Mouse (Mus musculus) liver, embryonic 16.5 days (tissue): ENCODE measurements around the gene Atp1a2. TPM values are rescaled to one million over a fixed set of nuclear protein-coding genes. Genes with fewer than 3 reads are reported as not detected.

ENCODE experiments used
- ATAC-seq: fragments of 200-750 bp; cut with Nextera tagmentation; 2 replicates; pipeline ENCODE4 v1.8.0; 2017; ENCODE audit warnings: low read depth, mild to moderate bottlenecking, moderate number of reproducible peaks, moderate library complexity
- H3K27ac ChIP-seq: fragments of 300-500 bp; sonication (generic); 2 replicates; pipeline ENCODE4 v1.5.1; 2014; ENCODE audit warnings: mild to moderate bottlenecking, low read length
- H3K27me3 ChIP-seq: fragments of 300-500 bp; sonication (generic); 2 replicates; pipeline ENCODE4 v1.6.1; 2014; ENCODE audit warnings: low read depth, low read length, mixed read lengths; ENCODE audit not compliant: control insufficient read depth, insufficient read depth
- H3K36me3 ChIP-seq: fragments of 300-500 bp; sonication (generic); 2 replicates; pipeline ENCODE4 v1.6.1; 2014; ENCODE audit warnings: mild to moderate bottlenecking; ENCODE audit not compliant: control insufficient read depth, insufficient read depth
- H3K4me1 ChIP-seq: fragments of 300-500 bp; sonication (generic); 2 replicates; pipeline ENCODE4 v1.6.1; 2014; ENCODE audit warnings: low read depth, low read length, mixed read lengths; ENCODE audit not compliant: control insufficient read depth
- H3K4me2 ChIP-seq: fragments of 300-500 bp; sonication (generic); 2 replicates; pipeline ENCODE4 v1.6.1; 2014; ENCODE audit warnings: low read depth, low read length, mixed read lengths
- H3K4me3 ChIP-seq: fragments of 300-500 bp; sonication (generic); 2 replicates; pipeline ENCODE4 v1.5.1; 2014; ENCODE audit warnings: low read depth, mild to moderate bottlenecking, low read length
- H3K9ac ChIP-seq: fragments of 300-500 bp; sonication (generic); 2 replicates; pipeline ENCODE4 v1.6.1; 2014; ENCODE audit warnings: low read depth, low read length
- H3K9me3 ChIP-seq: fragments of 300-500 bp; sonication (generic); replicated peaks from 2 replicates; pipeline ENCODE4 v1.6.1; 2016; ENCODE audit warnings: low read length; ENCODE audit not compliant: control insufficient read depth
- WGBS: fragments of 180-500 bp; shearing (Covaris S2); extraction: QIAGEN DNeasy Blood & Tissue Kit; methylation state at CpG from one replicate; pipeline ENCODE4 v1.1.7; 2014; ENCODE audit not compliant: insufficient replicate concordance; 5-methylcytosine and 5-hydroxymethylcytosine counted together
- polyA plus RNA-seq: library from polyadenylated mRNA; unstranded; fragments of >200 nt; fragmentation: Nextera tagmentation; extraction: Ambion mirVana; gene quantifications from 2 replicates; pipeline ENCODE4 v1.2.1, GENCODE M21; 2015

Atp1a2 gene
- polyA plus RNA-seq, 1 experiment from 2014 or later = 0.52 TPM

DNA sequence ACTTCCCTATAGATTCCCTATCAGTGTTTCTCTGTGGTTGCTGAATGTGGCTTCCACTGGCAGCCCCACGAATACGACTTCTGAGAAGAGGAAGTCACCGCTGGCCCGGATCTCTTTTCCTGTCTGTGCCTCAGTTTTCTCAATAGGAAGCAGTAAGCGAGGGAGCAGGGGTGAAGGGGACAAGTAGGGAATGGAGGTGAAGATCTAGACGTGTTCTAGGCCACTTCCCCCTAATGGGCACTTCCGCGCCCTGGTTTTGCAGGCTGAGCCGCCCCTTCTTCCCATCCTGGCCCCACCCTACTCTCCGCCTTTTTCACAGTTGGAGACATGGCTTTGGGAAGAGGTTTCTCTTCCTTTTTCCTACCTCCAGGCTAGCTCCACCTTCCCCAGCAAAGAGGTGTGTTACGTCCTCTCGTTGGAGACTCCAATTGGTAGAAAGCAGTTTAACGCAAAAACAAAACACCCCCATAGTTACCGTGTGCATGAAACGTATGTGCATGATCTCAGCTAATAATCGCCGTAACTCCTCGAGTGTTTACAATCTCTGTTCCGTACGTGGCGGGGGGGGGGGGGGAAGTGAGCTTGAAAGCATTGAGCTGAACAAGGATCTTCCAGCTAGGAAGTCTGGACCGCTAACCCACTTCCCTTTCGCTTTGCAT lies 13.5 kb upstream of the Atp1a2 start:
- no peaks in the 10 kb centered on the region for H3K27me3 ChIP-seq
- H3K36me3 ChIP-seq = no peaks in the 10 kb centered on the region
- no peaks in the 10 kb centered on the region for H3K9me3 ChIP-seq
- H3K27ac ChIP-seq = peak overlapping the region; percentile 91
- H3K4me3 ChIP-seq = peak overlapping the region; percentile 79
- peak; percentile 35 for ATAC-seq
- peaks cover 37% of the 10 kb centered on the region for H3K4me1 ChIP-seq
- under 1% methylated on average over 23 of the region's 23 CpGs for WGBS
- peak overlapping the region; percentile 73 for H3K9ac ChIP-seq
- peak overlapping the region; percentile 95 for H3K4me2 ChIP-seq

DNA sequence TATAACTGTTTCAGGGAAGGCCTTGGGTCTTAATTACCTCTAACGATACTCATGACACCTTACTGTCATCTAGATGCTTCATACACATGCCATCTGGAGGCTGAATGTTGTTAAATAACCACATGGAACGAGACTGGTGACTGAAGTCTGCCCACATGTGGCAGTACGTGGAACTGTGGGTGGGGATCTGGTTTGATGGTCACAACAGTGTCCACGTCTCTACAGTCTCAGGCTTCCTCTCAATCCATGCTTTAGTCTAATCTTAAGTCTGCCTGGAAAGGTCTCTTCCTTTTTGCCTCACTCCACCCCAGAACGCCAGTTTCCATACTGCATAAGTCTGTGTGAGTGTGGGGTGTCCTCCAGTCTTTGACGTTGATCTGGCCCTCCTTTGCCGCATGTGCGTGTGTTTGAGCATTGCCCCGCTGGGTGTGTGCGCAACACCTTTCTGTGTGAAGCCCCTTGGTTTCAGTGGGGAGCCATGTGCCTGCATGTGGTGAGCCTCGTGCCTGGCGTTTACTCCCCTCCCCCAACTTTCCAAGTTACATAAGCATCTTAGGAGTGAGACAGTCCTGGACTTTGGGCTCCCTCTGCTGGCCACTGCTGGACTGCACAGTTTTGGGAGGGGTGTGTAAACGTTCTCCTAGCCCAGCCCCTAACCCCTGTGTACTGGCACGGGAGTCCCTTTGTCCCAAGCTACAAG lies 12.0 kb upstream of the Atp1a2 start:
- Histone ChIP-seq H3K27me3 (no peaks in the 10 kb centered on the region), H3K4me2 (peak overlapping the region; percentile 95), H3K36me3 (no peaks in the 10 kb centered on the region), H3K4me1 (peaks cover 44% of the 10 kb centered on the region), H3K27ac (peak overlapping the region; percentile 61), H3K9me3 (no peaks in the 10 kb centered on the region), H3K4me3 (peak overlapping the region; percentile 47), H3K9ac (peak overlapping the region; percentile 54)
- peak; percentile 33 for ATAC-seq
- 2% methylated on average over 14 of the region's 14 CpGs for WGBS

DNA sequence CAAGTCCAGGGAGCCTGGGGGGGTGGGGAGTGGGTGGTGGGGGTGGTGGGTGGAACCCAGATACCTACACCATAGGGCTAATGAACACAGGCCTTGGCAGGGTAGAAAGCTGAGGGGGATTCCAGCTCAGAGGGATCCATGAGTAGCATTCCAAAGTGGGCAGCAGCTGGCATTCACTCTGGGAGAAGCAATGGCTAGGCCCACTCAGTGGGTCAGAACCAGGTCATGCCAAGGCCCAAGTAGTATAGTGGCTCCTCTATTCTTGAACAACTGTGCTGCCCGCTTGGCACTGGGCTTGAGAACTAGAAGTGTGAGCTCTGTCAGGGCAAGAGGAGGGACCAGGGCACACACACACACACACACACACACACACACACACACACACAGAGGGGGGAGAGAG lies 10.5 kb upstream of the Atp1a2 start:
- Histone ChIP-seq H3K4me2 (no peak overlapping the region), H3K4me1 (peaks cover 49% of the 10 kb centered on the region), H3K9ac (no peak overlapping the region; the same call in 1 of the 2 replicates), H3K9me3 (no peaks in the 10 kb centered on the region), H3K27me3 (no peaks in the 10 kb centered on the region), H3K36me3 (no peaks in the 10 kb centered on the region), H3K4me3 (no peak overlapping the region), H3K27ac (peak overlapping the region; percentile 63)
- WGBS = 80% methylated on average over 1 of the region's 1 CpGs
- ATAC-seq = no peak

DNA sequence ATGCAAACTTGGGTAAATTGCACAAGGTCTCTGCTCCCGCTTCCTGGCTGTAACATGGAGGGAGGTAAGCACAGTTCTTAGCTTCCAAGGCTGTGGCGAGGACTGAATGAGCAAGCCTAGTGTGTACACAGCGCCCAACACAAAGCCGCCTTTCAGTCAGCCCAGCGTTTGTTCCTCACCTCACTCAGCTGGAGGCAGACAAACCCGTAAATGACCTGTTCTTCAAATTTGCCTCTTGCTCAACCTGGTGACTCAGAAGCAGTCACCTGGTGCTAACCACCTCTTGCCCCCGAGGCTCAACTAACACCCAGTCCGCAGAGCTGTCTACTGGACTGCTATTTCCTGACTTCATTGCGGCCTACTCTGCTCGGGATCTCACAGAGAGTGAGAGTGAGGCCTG lies 10.1 kb upstream of the Atp1a2 start:
- Histone ChIP-seq H3K27ac (peak overlapping the region; percentile 63), H3K9me3 (no peaks in the 10 kb centered on the region), H3K9ac (no peak overlapping the region; the same call in 1 of the 2 replicates), H3K4me2 (no peak overlapping the region), H3K4me1 (peaks cover 46% of the 10 kb centered on the region), H3K27me3 (no peaks in the 10 kb centered on the region; the same call in 1 of the 2 replicates), H3K4me3 (no peak overlapping the region), H3K36me3 (no peaks in the 10 kb centered on the region)
- 62% methylated on average over 10 of the region's 10 CpGs for WGBS
- no peak for ATAC-seq

DNA sequence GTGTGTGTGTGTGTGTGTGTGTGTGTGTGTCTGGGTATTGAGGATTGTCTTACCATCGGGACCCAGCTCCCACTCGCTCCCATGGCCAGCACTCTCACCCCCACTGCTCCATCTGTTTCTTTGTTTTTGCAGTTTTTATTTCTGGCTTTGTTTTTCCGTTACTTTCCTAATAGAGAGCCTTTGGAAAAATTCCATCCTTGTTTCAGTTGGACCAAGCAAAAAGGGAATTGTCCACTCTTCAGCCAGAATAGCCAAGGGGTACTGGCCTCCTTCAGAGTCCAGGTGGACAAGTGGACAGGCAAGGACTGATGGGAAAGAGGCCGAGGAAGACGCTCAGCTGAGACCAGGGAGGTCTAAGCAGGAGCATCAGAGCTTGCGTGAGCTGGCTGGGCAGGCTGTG lies 9.0 kb upstream of the Atp1a2 start:
- H3K36me3 ChIP-seq = no peaks in the 10 kb centered on the region
- H3K4me3 ChIP-seq = no peak overlapping the region
- no peaks in the 10 kb centered on the region; the same call in 1 of the 2 replicates for H3K27me3 ChIP-seq
- WGBS = 58% methylated on average over 6 of the region's 6 CpGs
- no peaks in the 10 kb centered on the region for H3K9me3 ChIP-seq
- no peak overlapping the region for H3K9ac ChIP-seq
- no peak overlapping the region for H3K4me2 ChIP-seq
- peaks cover 47% of the 10 kb centered on the region for H3K4me1 ChIP-seq
- no peak for ATAC-seq
- H3K27ac ChIP-seq = no peak overlapping the region

DNA sequence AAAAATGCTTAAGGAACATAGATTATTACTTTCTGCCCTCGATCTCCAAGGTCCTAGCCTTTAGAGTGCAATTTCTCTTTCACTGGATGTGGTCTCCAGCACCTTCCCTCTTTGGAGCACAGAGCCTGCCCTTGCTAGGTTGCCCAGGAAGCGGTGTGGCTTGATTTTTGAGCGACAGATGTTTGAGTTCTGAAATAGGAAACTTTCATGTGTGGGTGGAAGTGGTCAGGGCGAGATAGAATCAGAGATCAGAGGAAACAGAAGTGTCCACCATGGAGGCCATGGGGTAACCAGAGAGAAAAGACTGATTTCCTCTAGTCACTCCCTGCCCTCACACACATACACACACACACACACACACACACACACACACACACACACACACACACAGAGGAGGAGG lies 8.3 kb upstream of the Atp1a2 start:
- H3K4me1 ChIP-seq = peaks cover 42% of the 10 kb centered on the region
- ATAC-seq = no peak
- H3K27ac ChIP-seq = no peak overlapping the region
- H3K4me2 ChIP-seq = no peak overlapping the region
- 18% methylated on average over 4 of the region's 4 CpGs for WGBS
- H3K9me3 ChIP-seq = no peaks in the 10 kb centered on the region
- H3K9ac ChIP-seq = no peak overlapping the region
- no peaks in the 10 kb centered on the region for H3K36me3 ChIP-seq
- no peaks in the 10 kb centered on the region; the same call in 1 of the 2 replicates for H3K27me3 ChIP-seq
- no peak overlapping the region for H3K4me3 ChIP-seq

DNA sequence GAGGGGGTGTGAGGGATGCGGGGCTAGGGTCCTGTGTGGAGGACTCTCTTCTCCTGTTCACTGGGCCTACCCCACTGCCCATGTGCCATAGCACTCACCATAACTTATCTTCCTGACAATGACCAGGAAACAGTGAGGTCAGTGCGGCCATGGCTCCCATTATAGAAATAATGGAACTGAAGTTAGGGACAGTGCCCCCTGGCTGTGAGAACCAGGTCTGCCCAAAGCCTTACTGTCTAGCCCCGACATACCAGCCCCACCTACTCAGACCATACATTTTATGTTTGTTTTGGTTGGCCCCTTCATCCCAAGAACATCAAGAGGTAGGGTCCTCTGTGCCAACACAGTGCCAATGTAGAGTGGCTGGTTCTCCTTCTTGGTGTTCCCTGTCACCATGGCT lies 7.8 kb upstream of the Atp1a2 start:
- Histone ChIP-seq H3K27me3 (no peaks in the 10 kb centered on the region; the same call in 1 of the 2 replicates), H3K36me3 (no peaks in the 10 kb centered on the region), H3K27ac (no peak overlapping the region), H3K9me3 (no peaks in the 10 kb centered on the region), H3K4me3 (no peak overlapping the region), H3K4me1 (peaks cover 36% of the 10 kb centered on the region), H3K4me2 (no peak overlapping the region), H3K9ac (no peak overlapping the region)
- no peak for ATAC-seq
- 42% methylated on average over 3 of the region's 3 CpGs for WGBS

DNA sequence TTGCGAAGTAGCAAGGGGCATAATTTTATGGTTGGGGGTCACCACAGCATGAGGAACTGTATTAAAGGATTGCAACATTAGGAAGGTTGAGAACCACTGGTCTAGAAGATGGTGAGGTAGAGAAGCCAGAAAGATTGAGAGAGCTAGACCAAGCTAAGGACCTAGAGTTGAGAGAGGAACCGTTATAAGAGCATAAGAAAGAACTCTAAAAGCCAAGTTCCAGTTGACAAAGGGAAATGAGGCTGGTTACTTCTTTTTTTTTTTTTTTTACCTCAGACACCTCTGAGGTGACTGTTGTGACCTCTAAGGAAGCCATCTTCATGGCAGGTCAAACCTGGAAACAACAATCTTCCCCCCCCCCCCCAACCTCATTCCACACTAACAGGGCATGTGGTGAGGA lies 7.3 kb upstream of the Atp1a2 start:
- 40% methylated on average over 2 of the region's 2 CpGs for WGBS
- Histone ChIP-seq H3K27me3 (no peaks in the 10 kb centered on the region; the same call in 1 of the 2 replicates), H3K27ac (no peak overlapping the region), H3K36me3 (no peaks in the 10 kb centered on the region), H3K4me2 (no peak overlapping the region), H3K9ac (no peak overlapping the region), H3K4me3 (no peak overlapping the region), H3K4me1 (peaks cover 31% of the 10 kb centered on the region), H3K9me3 (no peaks in the 10 kb centered on the region)
- ATAC-seq = no peak

DNA sequence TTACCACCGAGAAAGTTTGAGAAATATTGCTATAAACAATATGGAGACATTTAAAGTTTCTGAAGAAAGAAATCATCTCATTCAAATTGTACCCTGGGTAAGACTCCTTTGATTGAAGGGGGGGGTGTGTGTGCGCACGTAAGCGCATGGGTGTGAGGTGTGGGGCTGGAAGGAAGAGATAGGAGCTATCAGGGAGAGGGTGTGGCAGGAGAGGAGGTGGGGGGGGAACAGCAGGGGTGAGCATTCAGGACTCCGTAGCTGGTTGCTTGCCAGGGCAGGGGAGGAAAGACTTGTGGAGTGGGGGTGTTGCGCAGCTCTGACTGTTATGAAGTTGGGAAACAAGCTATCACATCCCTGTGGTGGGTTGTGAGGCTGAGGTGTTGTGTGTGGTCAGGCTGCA lies 6.6 kb upstream of the Atp1a2 start:
- peaks cover 25% of the 10 kb centered on the region for H3K4me1 ChIP-seq
- H3K36me3 ChIP-seq = no peaks in the 10 kb centered on the region
- peak; percentile 68 for ATAC-seq
- 11% methylated on average over 6 of the region's 6 CpGs for WGBS
- H3K9ac ChIP-seq = no peak overlapping the region
- H3K9me3 ChIP-seq = no peaks in the 10 kb centered on the region
- no peak overlapping the region for H3K27ac ChIP-seq
- no peak overlapping the region for H3K4me3 ChIP-seq
- H3K4me2 ChIP-seq = no peak overlapping the region
- no peaks in the 10 kb centered on the region; the same call in 1 of the 2 replicates for H3K27me3 ChIP-seq
